1 mouse cellular context compared by ENCODE assay signal in the genomic region with DNA sequence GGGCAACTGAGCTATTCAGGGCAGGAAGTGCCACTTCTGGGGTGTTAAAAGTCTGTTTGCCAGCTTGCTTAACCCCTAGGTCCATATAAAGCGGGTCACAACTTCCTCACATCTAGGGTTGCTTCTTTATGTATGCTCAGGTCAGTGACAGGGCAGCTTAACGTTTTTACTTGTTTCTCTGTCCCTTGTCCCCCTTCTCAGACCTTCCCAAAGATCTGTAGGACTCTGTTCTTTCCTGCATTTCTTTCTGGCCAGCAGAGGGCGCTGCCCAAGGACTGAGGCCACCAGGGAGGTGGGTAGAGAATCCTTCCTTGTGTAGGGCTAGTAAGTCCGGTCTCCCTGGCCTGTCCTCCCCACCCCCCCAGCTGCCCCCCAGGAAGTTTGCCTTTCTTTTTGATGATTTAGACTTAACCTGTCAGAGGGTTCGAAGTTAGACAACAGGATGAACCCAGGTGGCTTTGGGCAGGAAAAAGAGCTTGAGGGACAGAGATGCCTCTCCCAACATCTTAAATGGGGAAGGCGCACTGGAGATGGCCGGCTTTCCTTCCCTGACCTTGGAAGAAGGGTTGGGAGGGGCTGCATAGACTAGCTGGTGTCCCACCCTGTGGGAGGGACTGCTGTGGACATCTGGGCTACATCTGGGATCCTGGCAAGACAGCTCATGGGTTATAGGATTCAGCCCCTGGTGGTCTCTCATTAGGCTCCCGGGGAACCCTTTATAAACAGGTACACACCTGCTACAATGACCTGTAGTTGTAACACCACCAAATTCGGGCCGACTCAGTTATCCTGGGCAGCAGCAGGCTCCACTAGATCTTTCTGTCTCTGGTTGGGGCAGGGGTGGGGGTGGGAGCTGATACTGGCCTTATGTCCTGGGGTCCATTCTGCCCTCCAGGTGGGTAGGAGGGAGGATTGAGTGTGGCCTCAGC.
TF ChIP-seq lines count a peak whose summit lies in the region.

No protein-coding gene starts in this region.

TF ChIP-seq in C2C12, 6 proteins besides CTCF, POLR2A, EP300 and RAD21:
- no peak for TF ChIP-seq FOSL1 (IDR thresholded peaks at IDR 0.05; ENCODE audit: insufficient read depth, low read length, poor library complexity, severe bottlenecking)
- no peak for TF ChIP-seq MYOD1 (IDR thresholded peaks at IDR 0.05; ENCODE audit: control insufficient read depth, insufficient read length, low read depth)
- TF ChIP-seq MAX (IDR thresholded peaks at IDR 0.05) = no peak
- no peak for TF ChIP-seq USF1 (IDR thresholded peaks at IDR 0.05; ENCODE audit: low read depth)
